Mouse (Mus musculus): ENCODE data around the gene Olfr963. TPM values are rescaled to one million over a fixed set of nuclear protein-coding genes. Genes with fewer than 3 reads are reported as not detected.

Olfr963 gene
- polyA plus RNA-seq (2017; shearing (Covaris generic)) = not detected

GRCm38 (mm10) chr9:39666905-39667304 is at the start of gene Olfr963:
Gene Olfr963 (plus strand): TSS chr9:39667205.

DNA sequence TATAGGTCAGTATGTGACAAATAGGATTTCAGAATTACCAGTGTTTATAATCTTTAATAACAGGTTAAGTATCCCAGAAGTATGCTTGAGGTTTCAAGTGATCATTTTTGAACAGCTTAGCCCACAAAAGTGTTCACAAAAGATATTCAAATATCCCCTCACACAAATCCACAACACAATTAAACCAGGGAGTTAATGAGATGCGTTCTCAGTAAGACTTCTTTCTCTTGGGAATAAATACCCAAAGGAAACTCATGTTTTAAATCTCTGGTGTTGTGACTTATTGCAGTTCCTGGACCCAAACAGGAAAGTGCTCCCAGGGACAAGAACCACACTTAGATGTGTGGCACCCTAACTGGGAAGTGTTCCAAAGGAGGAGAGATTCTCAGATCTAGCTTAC is 45.9 kb upstream of the Olfr963 start, which contains the start of gene Olfr960:
Gene Olfr960, plus strand, starts transcription at position 301 of the 400 bp plus-strand sequence.

GRCm38 (mm10) chr9:39644785-39645184 is 22.2 kb upstream of the Olfr963 start, which contains the start of gene Olfr961:
Gene Olfr961 (plus strand): TSS chr9:39645085.

DNA sequence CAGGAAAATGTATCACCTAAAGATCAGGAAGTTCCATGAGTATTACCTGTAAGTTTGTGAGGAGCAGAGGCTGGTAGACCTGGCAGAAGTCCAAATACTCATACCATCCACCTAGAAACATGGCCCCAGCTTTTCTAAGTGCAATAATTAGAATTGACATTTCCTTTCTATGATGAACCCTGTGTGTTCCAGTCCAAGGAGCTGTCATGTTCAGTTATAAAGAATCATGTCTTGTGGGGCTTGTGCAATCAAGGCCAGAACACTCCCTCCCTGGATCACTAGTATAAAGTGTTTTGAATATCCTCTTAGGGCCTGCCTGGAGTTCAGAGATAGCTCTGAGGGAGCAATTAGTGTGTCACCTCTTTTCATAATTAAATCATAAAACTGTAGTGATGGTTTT is 40.0 kb downstream of the Olfr963 start, which contains the start of gene Olfr149:
Gene Olfr149, minus strand, starts transcription at position 101 of the 400 bp plus-strand sequence.

GRCm38 (mm10) chr9:39711053-39711452 is 44.0 kb downstream of the Olfr963 start, which contains the start of gene Olfr965:
Gene Olfr965 (plus strand): TSS chr9:39711353.

Other genes with a start within 250 kb of the Olfr963 start
- not detected for gene Olfr952, start 240.1 kb upstream of the Olfr963 start, polyA plus RNA-seq (2017; shearing (Covaris generic))
- gene Olfr954, start 210.5 kb upstream of the Olfr963 start, polyA plus RNA-seq (2017; shearing (Covaris generic)) = not detected
- not detected for gene Olfr955, start 195.3 kb upstream of the Olfr963 start, polyA plus RNA-seq (2017; shearing (Covaris generic))
- not detected for gene Olfr44, start 173.2 kb upstream of the Olfr963 start, polyA plus RNA-seq (2017; shearing (Covaris generic))
- not detected for gene Olfr957, start 151.4 kb upstream of the Olfr963 start, polyA plus RNA-seq (2017; shearing (Covaris generic))
- gene Olfr958, start 113.2 kb upstream of the Olfr963 start, polyA plus RNA-seq (2017; shearing (Covaris generic)) = not detected
- not detected for gene Olfr959, start 91.6 kb upstream of the Olfr963 start, polyA plus RNA-seq (2017; shearing (Covaris generic))
- gene AW551984, start 62.8 kb upstream of the Olfr963 start, polyA plus RNA-seq (2017; shearing (Covaris generic)) = under 1 TPM; 0.11 to 0.82 TPM
- under 1 TPM in 1 of 2 experiments, not detected in 1; 0.25 TPM for gene Olfr148, start 56.5 kb upstream of the Olfr963 start, polyA plus RNA-seq (2017; shearing (Covaris generic))
- gene Olfr960, start 45.8 kb upstream of the Olfr963 start, polyA plus RNA-seq (2017; shearing (Covaris generic)) = not detected
- gene Olfr961, start 22.1 kb upstream of the Olfr963 start, polyA plus RNA-seq (2017; shearing (Covaris generic)) = under 1 TPM; 0.11 to 0.13 TPM
- under 1 TPM in 1 of 2 experiments, not detected in 1; 0.23 TPM for gene Olfr149, start 39.9 kb downstream of the Olfr963 start, polyA plus RNA-seq (2017; shearing (Covaris generic))
- not detected for gene Olfr965, start 44.1 kb downstream of the Olfr963 start, polyA plus RNA-seq (2017; shearing (Covaris generic))
- gene Olfr150, start 63.8 kb downstream of the Olfr963 start, polyA plus RNA-seq (2017; shearing (Covaris generic)) = under 1 TPM; 0.20 to 0.27 TPM
- gene Olfr967, start 79.0 kb downstream of the Olfr963 start, polyA plus RNA-seq (2017; shearing (Covaris generic)) = under 1 TPM in 1 of 2 experiments, not detected in 1; 0.43 TPM
- not detected for gene Olfr968, start 116.0 kb downstream of the Olfr963 start, polyA plus RNA-seq (2017; shearing (Covaris generic))
- gene Olfr969, start 123.7 kb downstream of the Olfr963 start, polyA plus RNA-seq (2017; shearing (Covaris generic)) = 1 to 10 TPM in 1 of 2 experiments, under 1 TPM in 1; 0.10 to 1.1 TPM
- gene Olfr970, start 141.7 kb downstream of the Olfr963 start, polyA plus RNA-seq (2017; shearing (Covaris generic)) = under 1 TPM; 0.13 to 0.45 TPM
- gene Olfr971, start 169.7 kb downstream of the Olfr963 start, polyA plus RNA-seq (2017; shearing (Covaris generic)) = under 1 TPM in 1 of 2 experiments, not detected in 1; 0.23 TPM
- gene Olfr972, start 199.2 kb downstream of the Olfr963 start, polyA plus RNA-seq (2017; shearing (Covaris generic)) = not detected
- gene Olfr229, start 240.1 kb downstream of the Olfr963 start, polyA plus RNA-seq (2017; shearing (Covaris generic)) = not detected